19 mouse cellular contexts compared by ENCODE assay signal in genomic region chr9:22244242-22244641, GRCm38 (mm10). TPM values are rescaled to one million over a fixed set of nuclear protein-coding genes. Genes with fewer than 3 reads are reported as not detected.
DNase-seq lines count a peak whose midpoint lies in the region; TF ChIP-seq lines count a peak whose summit lies in the region.
"Had no signal": no experiment of that assay in that cellular context is flagged by ENCODE, and none has a peak within 500 bp of the region (broad histone marks: within the 10 kb centered on the region; RNA-seq: fewer than 3 reads in every experiment).

No protein-coding gene starts in this region.

- no peak for TF ChIP-seq CTCF in MEL (IDR thresholded peaks at IDR 0.05 in 2 of 3, conservative IDR thresholded peaks at IDR 0.05 in 1 of 3; ENCODE audit: control insufficient read depth in 1 of 3, insufficient read depth in 1 of 3, low read depth in 2 of 3, low read length in 3 of 3, poor library complexity in 1 of 3, severe bottlenecking in 1 of 3)

- TF ChIP-seq EP300 in MEL (IDR thresholded peaks at IDR 0.05; ENCODE audit: low read depth in 1 of 2, low read length in 2 of 2), result no peak

- no peak for TF ChIP-seq RAD21 in MEL (IDR thresholded peaks at IDR 0.05; ENCODE audit: low read depth, low read length)

- no peaks in the 10 kb centered on the region for H3K9me3 ChIP-seq in MEL (replicated peaks; ENCODE audit: insufficient read depth, low read length)

- TF ChIP-seq POLR2A in MEL (IDR thresholded peaks at IDR 0.05; ENCODE audit: control insufficient read depth in 1 of 2, insufficient read depth in 1 of 2, low read depth in 1 of 2, low read length in 2 of 2, poor library complexity in 1 of 2), result no peak; a peak in 1 of 4 replicates

- DNase-seq in MEL (ENCODE audit: low read depth, low spot score), result peak; percentile 53
- no peak for DNase-seq in frontal cortex, postnatal 10 days (ENCODE audit: low spot score in 2 of 2)
- DNase-seq: adrenal gland, adult 2 months; adrenal gland, adult 8-10 months; adrenal gland, postnatal 10 days; adrenal gland, postnatal 14 days; adrenal gland, postnatal 25 days; adrenal gland, postnatal 36 days; B cell, adult 2 months; cerebellum, adult 11 months; cerebellum, adult 11-12 months; cerebellum, adult 18-20 months; cerebellum, adult 2 months; cerebellum, adult 8-10 months had no signal

- H3K4me3 ChIP-seq in MEL (ENCODE audit: control insufficient read depth in 1 of 2, insufficient read depth in 1 of 2, low read depth in 2 of 2, low read length in 2 of 2), result no peak overlapping the region

- H3K9ac ChIP-seq in MEL (ENCODE audit: control insufficient read depth, low read depth, low read length, poor library complexity, severe bottlenecking), result no peak overlapping the region

- H3K4me1 ChIP-seq in MEL (ENCODE audit: control insufficient read depth in 1 of 2, insufficient read depth in 2 of 2, low read length in 2 of 2), result no peaks in the 10 kb centered on the region

- peaks cover 0 to 45% of the 10 kb centered on the region in 2 experiments; a peak in 2 of 4 replicates for H3K36me3 ChIP-seq in MEL (ENCODE audit: control insufficient read depth in 1 of 2, insufficient read depth in 2 of 2, low read length in 2 of 2)

- no peaks in the 10 kb centered on the region for H3K27me3 ChIP-seq in MEL (ENCODE audit: control insufficient read depth in 1 of 2, insufficient read depth in 2 of 2, low read length in 2 of 2)
- H3K27me3 ChIP-seq: CH12.LX, Patski had no signal

- H3K27ac ChIP-seq in MEL (ENCODE audit: control insufficient read depth, low read depth, low read length), result no peak overlapping the region

- H3K79me2 ChIP-seq in MEL (ENCODE audit: control insufficient read depth, insufficient read depth, low read length, poor library complexity), result no peaks in the 10 kb centered on the region

TF ChIP-seq in MEL, 35 proteins besides CTCF, POLR2A, EP300 and RAD21:
- peak; percentile 88 for TF ChIP-seq POLR2AphosphoS5 (IDR thresholded peaks at IDR 0.05; ENCODE audit: borderline replicate concordance, low read depth, low read length)
- no peak for TF ChIP-seq NRF1 (IDR thresholded peaks at IDR 0.05; ENCODE audit: insufficient read depth, low read depth, low read length, poor library complexity, severe bottlenecking)
- no peak for TF ChIP-seq ETS1 (IDR thresholded peaks at IDR 0.05; ENCODE audit: low read depth, low read length)
- TF ChIP-seq POLR2AphosphoS2 (IDR thresholded peaks at IDR 0.05; ENCODE audit: low read length), result peak; percentile 38; the same call in 1 of the 2 replicates
- TF ChIP-seq TAL1 (IDR thresholded peaks at IDR 0.05; ENCODE audit: low read length), result peak; percentile 65

RNA-seq across cellular contexts. Expression of gene Zfp599, which starts 15.5 kb away (rescaled TPM):
- 10.5 and 12.1 TPM in 2 replicates for total RNA-seq in MEL (2012; rRNA removed)
- 1 to 10 TPM in 1 of 2 experiments, not detected in 1; 7.6 TPM for polyA plus RNA-seq in MEL (2012; ENCODE audit: insufficient read depth in 1 of 2, insufficient read length in 2 of 2, low read depth in 1 of 2, low replicate concordance in 2 of 2, missing spikeins in 1 of 2)

RNA-seq across cellular contexts. Expression of gene Zfp809, which starts 18.7 kb away (rescaled TPM):
- total RNA-seq in MEL (2012; rRNA removed), result 58.6 and 67.8 TPM in 2 replicates
- polyA plus RNA-seq in MEL (2012; ENCODE audit: insufficient read depth in 1 of 2, insufficient read length in 2 of 2, low read depth in 1 of 2, low replicate concordance in 2 of 2, missing spikeins in 1 of 2), result 100 to 1,000 TPM in 1 of 2 experiments, not detected in 1; 101 TPM

RNA-seq across cellular contexts. Expression of gene Zfp872, which starts 56.4 kb away (rescaled TPM):
- not detected in 2 replicates for total RNA-seq in MEL (2012; rRNA removed)
- not detected for polyA plus RNA-seq in MEL (2012; ENCODE audit: insufficient read depth in 1 of 2, insufficient read length in 2 of 2, low read depth in 1 of 2, low replicate concordance in 2 of 2, missing spikeins in 1 of 2)
- total RNA-seq: CH12.LX had no signal
- polyA plus RNA-seq: C2C12; CD4-positive, CD25-positive, alpha-beta regulatory T cell, adult 4 months; G1E; Patski had no signal
